Mouse (Mus musculus) myocyte (in vitro differentiated cells): ENCODE measurements at regions not wholly inside any gene's neighbourhood (a gene's known extent, or its start where the extent isn't known, plus 50 kb on each side); places are given as distances from the start of the nearest gene placed in this dataset.

Source experiments
- H3K27me3 ChIP-seq: one replicate; pipeline ENCODE4 v1.6.1; 2011; ENCODE audit not compliant: control insufficient read depth, insufficient read depth, insufficient read length
- H3K36me3 ChIP-seq: one replicate; pipeline ENCODE4 v1.6.1; 2011; ENCODE audit not compliant: control insufficient read depth, insufficient read depth
- H3K4me2 ChIP-seq: one replicate; pipeline ENCODE4 v1.6.1; 2011; ENCODE audit warnings: low read depth, control low read depth
- H3K4me3 ChIP-seq: one replicate; pipeline ENCODE4 v1.5.1; 2011; ENCODE audit warnings: mild to moderate bottlenecking, control low read depth, moderate library complexity
- H3K79me2 ChIP-seq: one replicate; pipeline ENCODE4 v1.6.1; 2011; ENCODE audit not compliant: control insufficient read depth, insufficient read depth
- H3ac ChIP-seq: one replicate; pipeline ENCODE4 v1.6.1; 2011; ENCODE audit not compliant: control insufficient read depth, insufficient read length
- CEBPB ChIP-seq: IDR thresholded peaks from 2 replicates; pipeline ENCODE4 v1.6.1; 2011; ENCODE audit warnings: mild to moderate bottlenecking, moderate library complexity; ENCODE audit not compliant: poor library complexity, insufficient read depth, severe bottlenecking
- E2F4 ChIP-seq: IDR thresholded peaks from one replicate; pipeline ENCODE4 v1.6.1; 2011; ENCODE audit warnings: mild to moderate bottlenecking, control low read depth, moderate library complexity; ENCODE audit not compliant: insufficient read depth
- MAX ChIP-seq: IDR thresholded peaks from one replicate; pipeline ENCODE4 v1.6.1; 2011; ENCODE audit warnings: low read depth, mild to moderate bottlenecking, control low read depth
- MYOD1 ChIP-seq, 3 experiments: IDR thresholded peaks; one replicate each; pipeline ENCODE4 v1.6.1; 2011; ENCODE audit warnings: control low read depth in 2 of 3, low read depth in 2 of 3, mild to moderate bottlenecking in 2 of 3, moderate library complexity in 1 of 3; ENCODE audit not compliant: insufficient read length in 2 of 3, control insufficient read depth in 1 of 3
- MYOG ChIP-seq, 3 experiments: IDR thresholded peaks; one replicate each; pipeline ENCODE4 v1.6.1; 2011; ENCODE audit warnings: control low read depth in 2 of 3, low read depth in 2 of 3, mild to moderate bottlenecking in 2 of 3; ENCODE audit not compliant: insufficient read length in 2 of 3, control insufficient read depth in 1 of 3, insufficient read depth in 1 of 3
- POLR2A ChIP-seq: IDR thresholded peaks from one replicate; pipeline ENCODE4 v1.6.1; 2011; ENCODE audit warnings: low read depth, mild to moderate bottlenecking, control low read depth, moderate library complexity; ENCODE audit not compliant: insufficient read length
- POLR2AphosphoS2 ChIP-seq: IDR thresholded peaks from one replicate; pipeline ENCODE4 v1.6.1; 2011; ENCODE audit warnings: low read depth, control low read depth; ENCODE audit not compliant: insufficient read length
- REST ChIP-seq: IDR thresholded peaks from one replicate; pipeline ENCODE4 v1.6.1; 2011; ENCODE audit warnings: mild to moderate bottlenecking, control low read depth, moderate library complexity; ENCODE audit not compliant: insufficient read depth, insufficient read length
- SRF ChIP-seq: IDR thresholded peaks from one replicate; pipeline ENCODE4 v1.6.1; 2011; ENCODE audit warnings: low read depth; ENCODE audit not compliant: control insufficient read depth, insufficient read length
- TCF12 ChIP-seq: IDR thresholded peaks from one replicate; pipeline ENCODE4 v1.6.1; 2011; ENCODE audit warnings: mild to moderate bottlenecking, control low read depth; ENCODE audit not compliant: poor library complexity, insufficient read depth, severe bottlenecking
- TCF3 ChIP-seq: IDR thresholded peaks from one replicate; pipeline ENCODE4 v1.6.1; 2011; ENCODE audit warnings: low read depth, control low read depth; ENCODE audit not compliant: insufficient read length
- USF1 ChIP-seq: IDR thresholded peaks from one replicate; pipeline ENCODE4 v1.6.1; 2011; ENCODE audit warnings: low read depth, mild to moderate bottlenecking, control low read depth, moderate library complexity

DNA sequence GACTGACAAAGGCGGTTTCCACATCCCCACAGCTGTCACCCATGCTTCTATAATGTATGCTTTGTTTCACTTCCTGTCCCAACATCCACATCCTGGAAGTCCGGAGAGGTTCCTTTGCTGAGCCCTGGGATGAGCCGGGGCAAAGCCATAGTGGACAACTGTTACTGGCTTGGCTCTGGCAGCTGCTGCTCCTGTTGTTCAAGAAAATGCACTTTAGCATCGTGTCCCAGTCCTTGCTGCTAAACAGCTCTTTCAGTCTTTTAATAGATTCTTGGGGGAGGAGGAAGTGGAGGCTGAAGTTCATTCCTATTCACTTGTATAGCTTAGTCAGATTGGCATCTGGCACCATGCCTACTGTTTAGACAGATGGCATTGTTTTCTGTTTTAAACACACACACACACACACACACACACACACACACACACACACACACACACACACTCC lies 135.9 kb upstream of the Rnd3 start:
- H3K4me3 ChIP-seq: no peak overlapping the region
- no peak overlapping the region for H3ac ChIP-seq
- H3K4me2 ChIP-seq: peak overlapping the region; percentile 36
- H3K79me2 ChIP-seq: no peaks in the 10 kb centered on the region
- TF ChIP-seq TCF3: no peak
- no peak for TF ChIP-seq MAX
- TF ChIP-seq MYOG (IDR thresholded peaks at IDR 0.05; ENCODE audit: control insufficient read depth in 1 of 3, insufficient read depth in 1 of 3, insufficient read length in 2 of 3, low read depth in 2 of 3): peak in 2 of 3 experiments; percentile 32 to 75
- TF ChIP-seq POLR2A: no peak
- no peak for TF ChIP-seq REST
- no peak for TF ChIP-seq CEBPB
- no peak for TF ChIP-seq SRF
- TF ChIP-seq E2F4: no peak
- TF ChIP-seq POLR2AphosphoS2: no peak
- no peak for TF ChIP-seq USF1
- TF ChIP-seq MYOD1 (IDR thresholded peaks at IDR 0.05; ENCODE audit: control insufficient read depth in 1 of 3, insufficient read length in 2 of 3, low read depth in 2 of 3): peak in 2 of 3 experiments; percentile 46 to 48
- peak; percentile 3 for TF ChIP-seq TCF12
- no peaks in the 10 kb centered on the region for H3K36me3 ChIP-seq
- H3K27me3 ChIP-seq: no peaks in the 10 kb centered on the region

DNA sequence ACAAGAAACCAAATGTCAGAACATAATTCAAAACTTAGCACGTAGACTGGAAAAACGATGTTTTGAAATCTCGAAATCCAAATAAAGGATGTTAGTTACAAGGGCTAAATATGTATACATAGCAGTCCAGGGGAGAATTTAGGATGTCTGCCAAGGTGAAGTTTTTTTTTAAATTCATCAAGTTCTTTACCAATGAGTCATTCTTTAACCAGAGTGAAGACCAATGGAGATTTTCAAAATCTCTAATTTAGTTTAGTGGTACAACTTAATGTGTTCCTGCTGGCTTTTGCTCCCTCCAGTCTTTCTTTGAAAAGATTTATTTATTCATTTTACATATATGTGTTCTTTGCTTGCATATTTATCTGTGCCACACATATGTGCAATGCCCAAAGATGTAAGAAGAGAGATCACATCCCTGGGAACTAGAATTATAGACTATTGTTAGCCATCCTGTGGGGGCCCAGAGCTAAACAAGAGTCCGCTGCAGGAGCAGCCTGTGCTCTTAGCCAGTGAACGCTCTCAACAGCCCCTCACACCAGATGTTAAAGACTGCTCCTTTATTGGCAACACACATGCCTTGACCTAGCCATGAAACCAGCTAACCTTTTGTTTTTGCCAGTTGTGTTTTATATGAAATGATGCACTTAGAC lies 130.6 kb upstream of the Rnd3 start:
- no peak overlapping the region for H3ac ChIP-seq
- peak overlapping the region; percentile 50 for H3K4me2 ChIP-seq
- no peaks in the 10 kb centered on the region for H3K79me2 ChIP-seq
- no peaks in the 10 kb centered on the region for H3K36me3 ChIP-seq
- TF ChIP-seq CEBPB (no peak), MAX (no peak), E2F4 (no peak), POLR2AphosphoS2 (no peak), MYOD1 (IDR thresholded peaks at IDR 0.05; ENCODE audit: control insufficient read depth in 1 of 3, insufficient read length in 2 of 3, low read depth in 2 of 3) (no peak), USF1 (no peak), TCF12 (no peak), SRF (no peak), MYOG (IDR thresholded peaks at IDR 0.05; ENCODE audit: control insufficient read depth in 1 of 3, insufficient read depth in 1 of 3, insufficient read length in 2 of 3, low read depth in 2 of 3) (no peak), POLR2A (no peak), REST (no peak), TCF3 (no peak)
- H3K27me3 ChIP-seq: no peaks in the 10 kb centered on the region
- H3K4me3 ChIP-seq: no peak overlapping the region

DNA sequence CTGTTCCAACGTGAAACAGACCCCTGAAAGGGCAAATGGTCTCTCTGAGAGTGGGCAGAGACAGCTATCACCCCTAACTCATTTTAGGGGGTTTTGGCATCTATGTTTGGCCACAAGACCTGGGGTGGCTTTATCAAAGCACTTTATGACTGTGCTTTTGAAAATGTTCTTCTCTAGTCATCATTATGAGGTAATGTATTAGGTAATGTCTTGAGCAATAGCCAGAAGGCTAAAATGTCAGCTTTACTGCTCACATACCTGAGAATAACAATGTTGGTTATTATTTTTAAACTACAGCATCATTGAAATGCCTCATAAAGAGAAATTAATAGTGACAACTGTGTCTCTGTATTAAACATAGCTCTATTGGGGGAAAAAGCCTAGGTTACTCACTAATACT lies 129.9 kb upstream of the Rnd3 start:
- no peaks in the 10 kb centered on the region for H3K27me3 ChIP-seq
- no peak overlapping the region for H3K4me3 ChIP-seq
- H3K36me3 ChIP-seq: no peaks in the 10 kb centered on the region
- TF ChIP-seq MYOD1 (IDR thresholded peaks at IDR 0.05; ENCODE audit: control insufficient read depth in 1 of 3, insufficient read length in 2 of 3, low read depth in 2 of 3) (no peak), CEBPB (peak; percentile 55; the same call in 1 of the 2 replicates)
- H3ac ChIP-seq: no peak overlapping the region
- H3K4me2 ChIP-seq: peak overlapping the region; percentile 50
- H3K79me2 ChIP-seq: no peaks in the 10 kb centered on the region

DNA sequence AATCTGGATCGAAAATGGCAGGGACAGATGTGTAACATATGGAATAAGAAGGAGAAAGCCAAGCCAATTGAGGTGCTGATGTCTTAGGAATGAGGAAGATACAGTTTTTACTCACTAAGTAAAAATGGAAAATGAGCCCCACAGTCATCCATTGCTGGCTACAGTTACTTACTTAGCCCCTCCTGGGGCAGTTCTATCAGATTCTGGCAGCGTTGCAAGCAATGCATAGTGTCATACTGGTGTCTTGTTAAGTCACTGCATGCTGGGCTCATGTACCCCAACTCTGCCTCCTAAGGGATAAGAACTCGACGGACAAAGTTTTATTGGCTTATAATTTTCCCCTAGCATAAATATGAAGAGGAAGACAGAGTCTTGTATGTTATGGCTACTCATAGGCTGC lies 129.4 kb upstream of the Rnd3 start:
- Histone ChIP-seq H3ac (no peak overlapping the region), H3K27me3 (no peaks in the 10 kb centered on the region), H3K36me3 (no peaks in the 10 kb centered on the region), H3K79me2 (no peaks in the 10 kb centered on the region), H3K4me3 (no peak overlapping the region), H3K4me2 (no peak overlapping the region)
- no peak for TF ChIP-seq TCF3
- no peak for TF ChIP-seq USF1
- TF ChIP-seq CEBPB: no peak

DNA sequence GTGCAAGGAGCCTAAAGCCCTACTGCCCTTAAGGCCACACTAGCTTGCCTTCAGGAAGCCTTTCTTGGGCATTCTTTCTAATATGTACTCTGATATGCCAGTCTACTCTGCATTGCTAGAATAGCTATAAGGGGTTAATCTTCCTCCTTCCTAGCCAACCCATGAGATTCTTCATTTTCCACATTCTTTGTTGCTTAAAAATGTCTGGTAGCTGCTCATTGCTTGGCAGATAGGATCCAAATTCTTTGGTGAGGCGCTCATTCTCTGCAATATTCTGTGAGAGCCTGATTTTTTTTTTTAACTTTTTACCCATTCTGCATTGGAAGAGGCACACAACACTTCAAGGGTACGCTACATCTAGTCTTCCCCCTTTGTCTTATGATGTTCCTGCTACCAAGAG lies 127.7 kb upstream of the Rnd3 start:
- Histone ChIP-seq H3K79me2 (no peaks in the 10 kb centered on the region), H3K36me3 (no peaks in the 10 kb centered on the region), H3ac (no peak overlapping the region), H3K4me3 (no peak overlapping the region), H3K27me3 (no peaks in the 10 kb centered on the region), H3K4me2 (no peak overlapping the region)
- TF ChIP-seq USF1 (no peak), REST (no peak)

DNA sequence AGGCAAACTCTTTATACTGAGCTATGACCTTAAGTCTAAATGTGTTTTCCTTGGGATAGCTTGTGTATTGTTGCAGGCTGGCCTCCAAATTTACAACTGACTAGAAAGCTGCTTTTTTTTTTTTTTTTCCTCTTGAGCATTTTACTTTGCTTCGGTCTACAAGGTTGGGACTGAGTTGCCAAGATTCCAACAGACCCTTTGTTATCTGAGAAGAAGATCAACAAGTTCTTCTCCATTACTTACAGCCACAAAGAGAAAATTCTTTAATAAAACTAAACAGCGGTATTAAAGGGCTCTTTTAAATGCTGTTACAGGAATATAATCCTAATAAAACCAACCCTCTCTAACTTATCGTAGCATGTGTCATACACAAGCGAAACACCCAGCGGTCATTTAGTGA lies 124.4 kb upstream of the Rnd3 start:
- Histone ChIP-seq H3K27me3 (no peaks in the 10 kb centered on the region), H3K36me3 (no peaks in the 10 kb centered on the region), H3K4me2 (no peak overlapping the region), H3ac (no peak overlapping the region), H3K79me2 (no peaks in the 10 kb centered on the region), H3K4me3 (no peak overlapping the region)
- TF ChIP-seq CEBPB (no peak), USF1 (no peak), MYOD1 (IDR thresholded peaks at IDR 0.05; ENCODE audit: control insufficient read depth in 1 of 3, insufficient read length in 2 of 3, low read depth in 2 of 3) (no peak), TCF12 (no peak), TCF3 (no peak)
